15 mouse cellular contexts compared by ENCODE assay signal in the genomic region with DNA sequence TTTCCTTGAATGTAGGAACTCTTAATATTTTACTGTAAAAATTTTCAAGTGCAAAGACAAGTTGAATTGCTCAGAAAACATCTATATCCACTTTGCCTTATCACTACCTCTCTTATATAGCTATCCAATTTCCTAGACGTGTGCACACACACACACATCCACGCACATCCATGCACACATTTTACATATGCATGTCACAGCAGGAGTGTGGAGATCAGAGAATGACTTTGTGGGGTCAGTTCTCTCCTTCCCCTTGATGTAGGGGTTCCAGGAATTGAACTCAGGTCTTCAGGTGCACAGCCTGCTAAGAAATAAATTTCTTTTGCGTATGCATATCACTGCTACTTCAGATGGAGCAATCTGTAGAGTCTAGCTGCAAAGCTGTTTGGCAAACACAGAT. TPM values are rescaled to one million over a fixed set of nuclear protein-coding genes. Genes with fewer than 3 reads are reported as not detected.
"Had no signal": no experiment of that assay in that cellular context is flagged by ENCODE, and none has a peak within 500 bp of the region (broad histone marks: within the 10 kb centered on the region; RNA-seq: fewer than 3 reads in every experiment).

No protein-coding gene starts in this region.

- ATAC-seq: midbrain, embryonic 13.5 days; midbrain, embryonic 15.5 days had no signal

- H3K9ac ChIP-seq: lung, embryonic 14.5 days; midbrain, embryonic 13.5 days; midbrain, embryonic 15.5 days; neural tube, embryonic 12.5 days had no signal

- H3K27ac ChIP-seq: midbrain, embryonic 13.5 days; midbrain, embryonic 15.5 days; neural tube, embryonic 12.5 days had no signal

- H3K27me3 ChIP-seq: megakaryocyte, embryonic 14.5 days; midbrain, embryonic 13.5 days; midbrain, embryonic 15.5 days; neural tube, embryonic 12.5 days had no signal

- H3K4me3 ChIP-seq: megakaryocyte, embryonic 14.5 days; midbrain, embryonic 13.5 days; midbrain, embryonic 15.5 days; neural tube, embryonic 12.5 days had no signal

- H3K36me3 ChIP-seq: midbrain, embryonic 13.5 days; midbrain, embryonic 15.5 days; neural tube, embryonic 12.5 days had no signal

- H3K4me1 ChIP-seq: midbrain, embryonic 13.5 days; midbrain, embryonic 15.5 days; neural tube, embryonic 12.5 days had no signal

- DNase-seq: lung, adult 18-20 months; lung, embryonic 14.5 days; lung, postnatal 10 days; lung, postnatal 4 days; right cerebral cortex, postnatal 14 days; thymus, adult 18-20 months; thymus, postnatal 14 days; thymus, postnatal 36 days had no signal

RNA-seq across cellular contexts. Expression of gene Pla2g10, which starts 17.3 kb away (rescaled TPM):
- total RNA-seq: midbrain, postnatal 0 days; monocyte, adult 5-6 weeks; neutrophil, adult 5-6 weeks had no signal
- polyA plus RNA-seq: midbrain, postnatal 0 days had no signal
